Mouse (Mus musculus): Measurements from ENCODE around the gene Ctps. TPM values are rescaled to one million over a fixed set of nuclear protein-coding genes. Genes with fewer than 3 reads are reported as not detected.

The Ctps gene
- polyA plus RNA-seq, 1 experiment from 2014 or later = 104 TPM

DNA sequence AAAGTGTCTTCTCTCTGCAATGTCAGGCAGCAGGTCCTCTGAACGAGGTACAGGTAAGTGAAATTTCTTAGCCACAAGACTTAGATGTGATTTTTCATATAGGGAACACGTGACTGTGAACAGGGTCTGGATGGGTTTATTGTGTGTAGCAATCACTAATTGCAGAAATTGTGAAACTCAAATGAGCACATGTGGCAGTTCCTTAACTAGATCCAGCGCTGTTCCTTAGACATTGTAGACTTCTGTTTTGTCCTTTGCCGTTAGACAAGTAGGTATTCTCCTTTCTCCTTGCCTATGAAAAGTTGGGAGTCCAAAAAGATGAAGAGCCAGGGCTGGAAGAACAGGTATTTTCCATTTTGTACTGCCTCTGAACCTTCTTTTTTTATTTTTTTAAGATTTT, 58.9 kb downstream of the Ctps start:
- no peak for ATAC-seq (ENCODE audit: insufficient number of reproducible peaks, insufficient read depth, low FRiP score, low read depth)
- Histone ChIP-seq H3K27me3 (ENCODE audit: control insufficient read depth, insufficient read depth, low read length) (no peaks in the 10 kb centered on the region), H3K4me1 (ENCODE audit: control insufficient read depth in 2 of 2, insufficient read depth in 2 of 2, low read length in 2 of 2) (no peaks in the 10 kb centered on the region), H3K27ac (replicated peaks in 1 of 2; ENCODE audit: control insufficient read depth in 1 of 2, insufficient read depth in 1 of 2, low read depth in 2 of 2, low read length in 2 of 2) (no peak overlapping the region), H3K4me3 (ENCODE audit: control insufficient read depth in 1 of 2, insufficient read depth in 1 of 2, low read depth in 1 of 2, low read length in 2 of 2) (no peak overlapping the region), H3K36me3 (ENCODE audit: control insufficient read depth, insufficient read depth, low read length) (peaks cover 71% of the 10 kb centered on the region), H3K9me3 (ENCODE audit: control insufficient read depth, low read length) (peaks cover 8% of the 10 kb centered on the region; the same call in 1 of the 2 replicates), H3K4me2 (ENCODE audit: low read length) (no peak overlapping the region), H3K9ac (ENCODE audit: low read length) (no peak overlapping the region)
- 98% methylated on average over 4 of the region's 4 CpGs for WGBS

DNA sequence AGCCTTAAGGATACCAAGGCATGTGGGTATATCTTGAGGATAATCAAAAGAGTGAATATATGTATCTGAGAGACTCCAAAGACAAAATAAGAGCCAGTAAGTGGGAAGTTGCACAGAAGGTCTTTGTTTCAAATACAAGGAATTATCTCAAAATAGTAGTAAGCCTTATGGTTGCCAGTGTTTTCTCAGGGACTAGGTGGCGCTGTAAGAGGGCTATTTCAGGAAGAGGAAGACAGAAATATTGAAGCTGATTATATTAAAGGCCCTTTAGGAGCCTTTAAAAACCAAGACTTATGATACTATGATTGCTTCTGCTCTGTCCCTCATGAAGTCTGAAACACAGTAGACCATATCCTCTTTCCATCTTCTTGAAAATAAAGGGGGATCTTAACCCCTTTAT, 63.1 kb downstream of the Ctps start:
- Histone ChIP-seq H3K27me3 (ENCODE audit: control insufficient read depth, insufficient read depth, low read length) (no peaks in the 10 kb centered on the region), H3K27ac (replicated peaks in 1 of 2; ENCODE audit: control insufficient read depth in 1 of 2, insufficient read depth in 1 of 2, low read depth in 2 of 2, low read length in 2 of 2) (no peak overlapping the region), H3K4me3 (ENCODE audit: control insufficient read depth in 1 of 2, insufficient read depth in 1 of 2, low read depth in 1 of 2, low read length in 2 of 2) (no peak overlapping the region), H3K36me3 (ENCODE audit: control insufficient read depth, insufficient read depth, low read length) (peaks cover 74% of the 10 kb centered on the region), H3K9ac (ENCODE audit: low read length) (no peak overlapping the region), H3K4me2 (ENCODE audit: low read length) (no peak overlapping the region), H3K4me1 (ENCODE audit: control insufficient read depth in 2 of 2, insufficient read depth in 2 of 2, low read length in 2 of 2) (no peaks in the 10 kb centered on the region), H3K9me3 (ENCODE audit: control insufficient read depth, low read length) (peaks cover 8% of the 10 kb centered on the region; the same call in 1 of the 2 replicates)
- WGBS = 87% methylated on average over 1 of the region's 1 CpGs
- ATAC-seq (ENCODE audit: insufficient number of reproducible peaks, insufficient read depth, low FRiP score, low read depth) = no peak

Other genes starting within 250 kb of the Ctps start
- 81.6 and 85.3 TPM in 2 replicates for gene Scmh1, start 165.0 kb downstream of the Ctps start, polyA plus RNA-seq (2014; fragmentation: Nextera tagmentation; extraction: Ambion mirVana)
- gene Slfnl1, start 38.0 kb downstream of the Ctps start, polyA plus RNA-seq (2014; fragmentation: Nextera tagmentation; extraction: Ambion mirVana) = not detected in 2 replicates
- gene Gm8439, start 18.5 kb upstream of the Ctps start, polyA plus RNA-seq (2014; fragmentation: Nextera tagmentation; extraction: Ambion mirVana) = not detected in 2 replicates
- 24.2 and 27.1 TPM in 2 replicates for gene Cited4, start 96.3 kb upstream of the Ctps start, polyA plus RNA-seq (2014; fragmentation: Nextera tagmentation; extraction: Ambion mirVana)
- gene Kcnq4, start 178.3 kb upstream of the Ctps start, polyA plus RNA-seq (2014; fragmentation: Nextera tagmentation; extraction: Ambion mirVana) = 0.24 and 0.54 TPM in 2 replicates

Measured in heart, embryonic 14.5 days (tissue).